In genomic region chr5:111421424-111421823, GRCm38 (mm10) we compare ENCODE assay signal across 12 mouse cellular contexts. TPM values are rescaled to one million over a fixed set of nuclear protein-coding genes. Genes with fewer than 3 reads are reported as not detected.
DNase-seq lines count a peak whose midpoint lies in the region; ATAC-seq and TF ChIP-seq lines count a peak whose summit lies in the region.
"Had no signal": no experiment of that assay in that cellular context is flagged by ENCODE, and none has a peak within 500 bp of the region (broad histone marks: within the 10 kb centered on the region; RNA-seq: fewer than 3 reads in every experiment).

No protein-coding gene starts in this region.

- 72% methylated on average over 15 of the region's 15 CpGs for WGBS in heart, embryonic 11.5 days (ENCODE audit: insufficient replicate concordance)
- WGBS in forebrain, postnatal 0 days = 32% methylated on average over 15 of the region's 15 CpGs
- 38% methylated on average over 15 of the region's 15 CpGs for WGBS in midbrain, embryonic 11.5 days

- H3K9me3 ChIP-seq in heart, embryonic 11.5 days (replicated peaks; ENCODE audit: control insufficient read depth, low read length) = no peaks in the 10 kb centered on the region
- no peaks in the 10 kb centered on the region for H3K9me3 ChIP-seq in ES-Bruce4 (replicated peaks; ENCODE audit: control insufficient read depth, insufficient read depth, low read length, poor library complexity, severe bottlenecking)
- H3K9me3 ChIP-seq in forebrain, postnatal 0 days (ENCODE audit: low read length) = no peaks in the 10 kb centered on the region
- no peaks in the 10 kb centered on the region for H3K9me3 ChIP-seq in midbrain, embryonic 11.5 days (ENCODE audit: control insufficient read depth, low read length)

- no peak for TF ChIP-seq POLR2A in ES-Bruce4 (IDR thresholded peaks at IDR 0.05; ENCODE audit: insufficient read depth, low read length)

- H3K36me3 ChIP-seq in heart, embryonic 11.5 days (ENCODE audit: control insufficient read depth, insufficient read depth, low read length) = 0 out of 2 replicates have a peak, but pooled peaks cover 3% of the 10 kb centered on the region
- no peaks in the 10 kb centered on the region for H3K36me3 ChIP-seq in ES-Bruce4 (ENCODE audit: control insufficient read depth, insufficient read depth, low read length, poor library complexity, severe bottlenecking)
- peaks cover 39% of the 10 kb centered on the region for H3K36me3 ChIP-seq in forebrain, postnatal 0 days (ENCODE audit: insufficient read depth)
- peaks cover 24% of the 10 kb centered on the region for H3K36me3 ChIP-seq in midbrain, embryonic 11.5 days (ENCODE audit: control insufficient read depth, insufficient read depth, low read length)

- H3K4me1 ChIP-seq in heart, embryonic 11.5 days (ENCODE audit: control insufficient read depth, insufficient read depth, low read length) = peaks cover 45% of the 10 kb centered on the region
- peaks cover 2% of the 10 kb centered on the region for H3K4me1 ChIP-seq in ES-Bruce4 (ENCODE audit: control insufficient read depth, insufficient read depth, low read length)
- H3K4me1 ChIP-seq in forebrain, postnatal 0 days (ENCODE audit: insufficient read depth) = peaks cover 1% of the 10 kb centered on the region
- peaks cover 52% of the 10 kb centered on the region for H3K4me1 ChIP-seq in midbrain, embryonic 11.5 days (ENCODE audit: control insufficient read depth, insufficient read depth, low read length)

- DNase-seq in heart, postnatal 25 days (ENCODE audit: low spot score) = no peak
- DNase-seq in forebrain, postnatal 0 days = peak; percentile 55
- peak; percentile 94 for DNase-seq in midbrain, embryonic 11.5 days (ENCODE audit: low spot score, missing footprints)
- DNase-seq in ovary, postnatal 10 days (ENCODE audit: low spot score) = no peak
- no peak for DNase-seq in left cerebral cortex, adult 18-20 months (ENCODE audit: low spot score in 2 of 2)
- DNase-seq in left cerebral cortex, adult 9 months (ENCODE audit: low spot score in 2 of 2) = no peak
- DNase-seq: cerebellum, adult 2 months; heart, postnatal 10 days; left cerebral cortex, postnatal 4 days had no signal

- no peak overlapping the region for H3K4me3 ChIP-seq in heart, embryonic 11.5 days (ENCODE audit: low read depth, low read length)
- H3K4me3 ChIP-seq in ES-Bruce4 (ENCODE audit: low read depth, low read length) = peak overlapping the region; percentile 19
- H3K4me3 ChIP-seq in forebrain, postnatal 0 days (ENCODE audit: low read depth, low read length) = peak overlapping the region; percentile 88
- peak overlapping the region; percentile 100 for H3K4me3 ChIP-seq in midbrain, embryonic 11.5 days (ENCODE audit: low read depth, low read length)

- ATAC-seq in heart, embryonic 11.5 days (replicated peaks; ENCODE audit: insufficient number of reproducible peaks, low FRiP score, low TSS enrichment) = no peak
- no peak for ATAC-seq in forebrain, postnatal 0 days
- ATAC-seq in midbrain, embryonic 11.5 days (ENCODE audit: low FRiP score) = no peak

- TF ChIP-seq CTCF in ES-Bruce4 (IDR thresholded peaks at IDR 0.05; ENCODE audit: low read depth, low read length) = no peak
- no peak for TF ChIP-seq CTCF in forebrain, postnatal 0 days (IDR thresholded peaks at IDR 0.05; ENCODE audit: low read depth)

- no peak overlapping the region for H3K9ac ChIP-seq in heart, embryonic 11.5 days (ENCODE audit: low read depth, low read length)
- no peak overlapping the region for H3K9ac ChIP-seq in ES-Bruce4 (ENCODE audit: low read depth, poor library complexity, severe bottlenecking)
- H3K9ac ChIP-seq in forebrain, postnatal 0 days = peak overlapping the region; percentile 90
- peak overlapping the region; percentile 100 for H3K9ac ChIP-seq in midbrain, embryonic 11.5 days (ENCODE audit: low read length)

- peak overlapping the region; percentile 97; the same call in 1 of the 2 replicates for H3K4me2 ChIP-seq in heart, embryonic 11.5 days
- H3K4me2 ChIP-seq in forebrain, postnatal 0 days (ENCODE audit: low read depth) = peak overlapping the region; percentile 85
- peak overlapping the region; percentile 84 for H3K4me2 ChIP-seq in midbrain, embryonic 11.5 days

- intact Hi-C loops in heart, postnatal 25 days (cut with DNase I) = no loop called here

- H3K27me3 ChIP-seq in heart, embryonic 11.5 days (ENCODE audit: control insufficient read depth, insufficient read depth, low read length) = peaks cover 34% of the 10 kb centered on the region
- peaks cover 29% of the 10 kb centered on the region for H3K27me3 ChIP-seq in ES-Bruce4 (ENCODE audit: control insufficient read depth, insufficient read depth, low read length, poor library complexity, severe bottlenecking)
- no peaks in the 10 kb centered on the region for H3K27me3 ChIP-seq in forebrain, postnatal 0 days (ENCODE audit: insufficient read depth, low read length)
- no peaks in the 10 kb centered on the region for H3K27me3 ChIP-seq in midbrain, embryonic 11.5 days (ENCODE audit: control insufficient read depth, insufficient read depth, low read length)

- no peak overlapping the region for H3K27ac ChIP-seq in heart, embryonic 11.5 days (ENCODE audit: low read depth, low read length)
- no peak overlapping the region for H3K27ac ChIP-seq in ES-Bruce4 (ENCODE audit: insufficient read depth, low read length)
- peak overlapping the region; percentile 97 for H3K27ac ChIP-seq in forebrain, postnatal 0 days (ENCODE audit: low read depth, low read length)
- peak overlapping the region; percentile 83 for H3K27ac ChIP-seq in midbrain, embryonic 11.5 days (ENCODE audit: low read depth, low read length)

- TF ChIP-seq EP300 in ES-Bruce4 (IDR thresholded peaks at IDR 0.05; ENCODE audit: insufficient read depth, low read depth, low read length) = no peak

RNA-seq across cellular contexts. Expression of gene Mn1, which starts 4.3 kb away (rescaled TPM):
- 6.6 and 7.1 TPM in 2 replicates for polyA plus RNA-seq in heart, embryonic 11.5 days (2014; fragmentation: Nextera tagmentation; extraction: Ambion mirVana)
- total RNA-seq in heart, postnatal 25 days (2021) = 10 to 100 TPM; 16.7 to 20.5 TPM
- polyA plus RNA-seq in ES-Bruce4 (2011; ENCODE audit: insufficient read depth, insufficient read length, low read depth, missing spikeins) = 1.9 and 3.2 TPM in 2 replicates
- 108 and 123 TPM in 2 replicates for total RNA-seq in forebrain, postnatal 0 days (2014; rRNA removed)
- 57.9 and 73.2 TPM in 2 replicates for polyA plus RNA-seq in forebrain, postnatal 0 days (2015; fragmentation: Nextera tagmentation; extraction: Ambion mirVana)
- polyA plus RNA-seq in midbrain, embryonic 11.5 days (2014; fragmentation: Nextera tagmentation; extraction: Ambion mirVana) = 42.0 and 46.2 TPM in 2 replicates
- 10 to 100 TPM; 65.8 to 70.9 TPM for total RNA-seq in left cerebral cortex, adult 18-20 months (2021)
- total RNA-seq: neutrophil, adult 5-6 weeks had no signal

Comparison
In these comparisons a context has a peak if more than half of its experiments do, and no peak if none do; other contexts are left out.
1. H3K27ac ChIP-seq: peak in forebrain, postnatal 0 days (single experiment) and midbrain, embryonic 11.5 days (single experiment); none in heart, embryonic 11.5 days (single experiment) and ES-Bruce4 (single experiment).
2. H3K9ac ChIP-seq: peak in forebrain, postnatal 0 days (single experiment) and midbrain, embryonic 11.5 days (single experiment); none in heart, embryonic 11.5 days (single experiment) and ES-Bruce4 (single experiment).
3. DNase-seq: peak in forebrain, postnatal 0 days (single experiment) and midbrain, embryonic 11.5 days (single experiment); none in heart, postnatal 25 days (single experiment), ovary, postnatal 10 days (single experiment), left cerebral cortex, adult 18-20 months (0 of 2) and left cerebral cortex, adult 9 months (0 of 2).
4. Peak in every context shown above with its lines, with median percentiles within 50 percentile points of each other: H3K4me2 ChIP-seq.